Mouse (Mus musculus) mammary gland, adult 2 months (tissue): ENCODE results near the gene Mymk. TPM values are rescaled to one million over a fixed set of nuclear protein-coding genes. Genes with fewer than 3 reads are reported as not detected.

Source experiments
- polyA plus RNA-seq: library from polyadenylated mRNA; depleted of rRNA; stranded (reverse); fragments of >200 nt; gene quantifications from 2 replicates; pipeline ENCODE4 v1.2.3, GENCODE M21; 2012; ENCODE audit warnings: low replicate concordance; rRNA removed

Gene Mymk
- polyA plus RNA-seq = 0.16 and 0.72 TPM in 2 replicates

DNA sequence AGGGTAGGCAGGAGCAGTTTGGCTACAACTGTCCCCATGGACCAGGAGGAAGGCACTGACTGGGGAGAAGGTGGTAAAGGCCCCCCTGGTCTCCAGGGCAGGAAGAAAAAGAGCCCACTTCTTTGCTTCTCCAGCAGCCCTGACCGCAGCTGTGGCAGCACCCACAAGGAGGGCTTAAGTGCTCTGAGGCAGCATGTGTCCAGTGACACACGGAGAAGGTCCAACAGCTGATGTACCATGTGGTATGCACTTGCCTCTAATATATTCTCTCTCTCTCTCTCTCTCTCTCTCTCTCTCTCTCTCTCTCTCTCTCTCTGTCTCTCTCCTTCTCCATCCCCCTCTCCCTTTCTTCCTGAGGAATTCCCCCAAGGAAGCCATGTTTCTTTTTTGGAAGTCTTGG lies at the start of gene Mymk:
Gene Mymk (minus strand): TSS at position 202 of the 400 bp plus-strand sequence.

DNA sequence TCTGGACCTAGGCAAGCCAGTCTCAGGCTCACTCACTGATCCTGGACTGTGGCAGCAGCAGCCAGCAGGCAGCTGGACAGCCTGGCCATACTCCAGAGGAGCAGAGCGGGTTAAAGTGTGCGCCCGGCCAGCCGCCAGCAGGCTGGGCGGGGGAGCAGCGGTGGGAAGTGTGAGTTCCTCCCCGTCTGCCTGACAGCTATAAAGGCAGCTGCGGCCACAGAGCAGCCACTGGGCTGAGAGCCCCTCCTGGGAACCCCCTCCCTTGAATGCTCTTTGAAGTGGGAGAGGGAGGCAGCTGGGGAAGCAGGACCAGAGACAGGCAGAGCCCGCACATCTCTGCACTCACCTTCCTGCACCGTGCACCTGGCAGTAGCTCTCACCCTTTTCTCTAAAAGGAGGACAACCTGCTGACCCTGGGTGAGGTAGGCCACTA lies 7.2 kb upstream of the Mymk start, which contains the start of gene Adamtsl2:
Gene Adamtsl2 (plus strand): TSS at position 228 of the 433 bp plus-strand sequence.

DNA sequence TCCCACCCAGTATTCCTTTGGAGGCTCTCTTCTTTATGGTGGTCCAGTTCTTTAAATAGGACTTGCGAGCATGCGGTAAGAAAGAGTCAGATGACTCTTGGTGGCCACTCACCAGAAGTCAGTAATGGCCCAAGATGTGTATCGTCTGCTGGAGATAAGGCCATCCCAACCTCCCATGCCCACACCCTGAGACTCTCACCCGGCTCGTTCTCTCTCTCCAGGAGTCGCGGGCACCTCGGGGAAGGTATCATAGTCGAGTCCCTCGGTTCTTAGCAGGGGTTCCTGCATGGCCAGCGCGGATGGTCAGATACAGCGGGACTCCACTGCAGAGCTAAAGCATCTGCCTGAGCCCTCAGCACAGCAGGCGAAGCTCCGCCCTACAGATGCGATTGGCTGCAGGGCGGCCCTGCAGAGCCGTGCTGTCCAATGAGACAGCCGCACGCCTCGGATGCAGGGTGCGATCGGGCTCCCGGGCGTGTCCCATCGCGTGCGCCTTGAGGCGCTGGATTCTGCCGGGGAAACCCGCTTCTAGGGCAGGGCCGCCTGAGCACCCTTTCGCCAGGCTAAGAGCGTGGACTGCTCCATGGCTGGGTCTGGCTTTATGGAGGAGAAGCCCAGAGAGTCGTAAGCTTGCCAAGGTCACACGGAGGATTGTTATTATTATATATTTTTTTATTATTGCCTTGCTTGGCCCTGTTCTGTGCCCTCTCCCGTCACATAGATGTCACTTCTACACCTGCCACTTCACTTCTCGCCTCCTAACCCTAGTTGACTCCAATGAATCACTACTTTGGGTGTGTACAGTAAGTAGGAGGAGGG lies 44.2 kb downstream of the Mymk start, which contains the start of gene Slc2a6:
Gene Slc2a6 (minus strand): TSS at position 381 of the 819 bp plus-strand sequence.

Other genes starting within 250 kb of the Mymk start
- not detected in 2 replicates for gene Abo, start 207.2 kb downstream of the Mymk start, polyA plus RNA-seq
- 9.7 and 14.1 TPM in 2 replicates for gene Surf6, start 169.3 kb downstream of the Mymk start, polyA plus RNA-seq
- gene Med22, start 161.5 kb downstream of the Mymk start, polyA plus RNA-seq = 39.9 and 41.8 TPM in 2 replicates
- 493 and 569 TPM in 2 replicates for gene Rpl7a, start 161.4 kb downstream of the Mymk start, polyA plus RNA-seq
- 22.2 and 22.8 TPM in 2 replicates for gene Surf2, start 155.8 kb downstream of the Mymk start, polyA plus RNA-seq
- 52.0 and 56.9 TPM in 2 replicates for gene Surf1, start 155.6 kb downstream of the Mymk start, polyA plus RNA-seq
- gene Surf4, start 138.3 kb downstream of the Mymk start, polyA plus RNA-seq = 301 and 334 TPM in 2 replicates
- gene Stkld1, start 138.1 kb downstream of the Mymk start, polyA plus RNA-seq = 0.29 and 0.43 TPM in 2 replicates
- gene Rexo4, start 107.8 kb downstream of the Mymk start, polyA plus RNA-seq = 16.2 and 25.7 TPM in 2 replicates
- gene Adamts13, start 98.8 kb downstream of the Mymk start, polyA plus RNA-seq = 0.86 and 1.8 TPM in 2 replicates
- 42.6 and 58.6 TPM in 2 replicates for gene Cacfd1, start 62.3 kb downstream of the Mymk start, polyA plus RNA-seq
- 9.5 and 16.0 TPM in 2 replicates for gene Slc2a6, start 44.2 kb downstream of the Mymk start, polyA plus RNA-seq
- gene Adamtsl2, start 7.2 kb upstream of the Mymk start, polyA plus RNA-seq = 1.3 and 2.5 TPM in 2 replicates
- gene Fam163b, start 70.3 kb upstream of the Mymk start, polyA plus RNA-seq = 0.12 and 0.14 TPM in 2 replicates
- gene Dbh, start 93.1 kb upstream of the Mymk start, polyA plus RNA-seq = 0.06 TPM in 1 of 2 replicates, not detected in the other
- gene Sardh, start 176.2 kb upstream of the Mymk start, polyA plus RNA-seq = 20.0 and 41.0 TPM in 2 replicates